Mouse (Mus musculus) T-helper 2 cell (primary cell): ENCODE results near the gene Mecom.

ENCODE experiments used
- in situ Hi-C: fragments of 300-600 bp; cut with MboI, MseI; formaldehyde crosslinking; loops from one replicate; pipeline ENCODE4 v1.15.1; 2025; ENCODE audit warnings: high pct_unique_total_duplicates

Gene Mecom

DNA sequence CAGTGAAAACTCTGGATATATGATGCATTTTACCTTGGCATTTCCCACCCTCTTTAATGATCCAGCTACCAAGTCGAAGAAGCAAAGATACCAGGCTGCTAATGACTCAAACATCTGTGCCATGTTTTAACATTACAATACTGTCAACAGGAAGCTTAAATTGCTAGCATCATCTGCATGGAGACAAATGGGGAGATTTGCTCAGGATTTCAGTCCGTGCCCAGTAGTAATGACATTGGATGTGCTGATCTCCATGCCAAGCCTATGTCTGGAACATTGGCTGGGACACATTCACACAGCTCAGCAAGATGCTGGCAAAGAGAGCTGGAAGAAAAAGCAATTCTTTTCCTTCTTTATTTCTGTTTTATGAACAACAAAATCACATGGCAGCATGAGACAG, 53.4 kb downstream of the Mecom start:
- in situ Hi-C loops: no loop called here

DNA sequence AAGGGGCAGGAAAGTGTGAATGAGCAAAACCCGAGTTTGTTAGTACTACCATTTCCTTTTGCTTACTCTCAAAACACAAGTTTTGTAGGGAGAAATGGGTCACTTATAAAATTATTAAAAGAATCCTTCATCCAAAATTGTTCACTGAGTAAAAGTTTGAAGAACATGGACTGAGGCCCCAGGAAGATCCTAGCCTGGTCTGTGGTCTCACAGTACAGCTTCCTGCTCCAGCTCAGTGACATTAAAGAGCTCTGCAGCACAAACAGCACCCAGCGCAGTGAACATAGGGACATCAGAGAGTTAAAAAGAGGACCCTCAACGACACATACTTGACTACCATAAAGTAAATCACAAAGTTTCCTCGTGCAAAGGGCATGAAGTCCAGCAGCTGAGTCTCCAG, 59.0 kb downstream of the Mecom start:
- in situ Hi-C loops: no loop called here

DNA sequence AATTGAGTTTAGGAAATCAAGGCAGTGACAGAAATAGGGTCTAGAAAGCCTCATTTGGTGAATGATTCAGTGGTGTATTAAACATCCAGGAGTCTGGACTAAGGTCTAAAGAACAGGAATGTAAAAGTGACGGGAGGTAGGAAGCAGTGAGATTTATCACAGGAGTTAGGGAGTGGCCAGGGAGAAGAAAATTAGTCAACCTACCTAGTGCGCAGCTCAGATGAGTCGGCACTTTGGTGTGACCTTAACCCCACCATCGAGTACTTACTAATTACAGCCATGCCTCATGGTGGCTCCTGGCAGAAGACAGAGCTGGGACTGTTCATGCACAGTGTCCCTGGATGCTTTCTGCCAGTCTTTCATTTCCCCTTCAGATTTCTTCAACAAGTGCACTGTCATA, 61.4 kb downstream of the Mecom start:
- in situ Hi-C loops: no loop called here

DNA sequence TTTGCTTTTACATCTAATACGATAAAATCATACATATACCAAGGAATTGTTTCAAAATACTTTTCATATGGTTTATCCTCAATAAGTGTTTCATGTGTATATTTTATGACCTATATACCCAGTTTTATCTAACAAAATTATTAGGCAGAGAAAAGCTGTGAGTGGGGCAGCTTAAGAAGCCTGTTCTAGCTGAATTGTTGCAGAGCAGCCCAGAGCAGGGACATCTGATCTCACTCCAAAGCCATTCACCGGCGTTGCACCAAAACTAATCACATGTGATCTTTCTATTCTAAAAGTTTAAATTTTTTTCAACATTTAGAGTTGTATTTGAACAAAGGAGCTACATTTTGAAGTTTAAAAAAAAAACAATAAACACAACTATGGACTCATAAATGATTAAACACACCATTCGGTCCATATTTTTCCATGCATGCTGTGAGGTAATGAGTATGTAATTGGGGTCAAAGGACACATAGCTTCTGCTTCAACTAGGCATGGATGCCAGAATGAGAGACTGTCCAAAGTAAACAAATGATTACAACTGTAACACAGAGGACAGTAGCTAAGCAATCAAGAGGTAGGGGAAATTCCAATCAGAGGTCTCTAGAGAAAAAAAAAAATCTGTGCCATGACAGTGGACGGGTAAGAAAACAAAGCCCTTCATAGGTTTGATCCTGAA, 64.7 kb downstream of the Mecom start:
- in situ Hi-C loops: no loop called here

DNA sequence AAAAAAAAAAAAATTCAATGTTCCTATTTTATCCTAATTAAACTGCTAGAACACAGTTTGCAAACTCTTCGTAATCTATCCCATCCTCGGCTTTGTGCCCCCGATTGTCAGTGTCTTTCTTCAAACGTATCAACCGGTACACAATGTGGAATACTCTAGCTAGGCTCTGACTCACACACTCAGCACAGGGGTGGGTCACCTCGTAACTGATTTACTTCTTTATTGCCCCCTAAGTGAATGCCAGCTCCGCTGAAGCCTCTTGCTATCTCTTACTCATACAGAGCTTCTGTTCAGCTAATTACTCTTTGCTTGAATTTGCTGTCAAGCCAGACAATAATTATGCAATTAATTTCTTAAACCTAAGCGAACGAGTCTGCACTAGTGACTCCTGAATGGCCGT, 66.1 kb downstream of the Mecom start:
- in situ Hi-C loops: no loop called here

DNA sequence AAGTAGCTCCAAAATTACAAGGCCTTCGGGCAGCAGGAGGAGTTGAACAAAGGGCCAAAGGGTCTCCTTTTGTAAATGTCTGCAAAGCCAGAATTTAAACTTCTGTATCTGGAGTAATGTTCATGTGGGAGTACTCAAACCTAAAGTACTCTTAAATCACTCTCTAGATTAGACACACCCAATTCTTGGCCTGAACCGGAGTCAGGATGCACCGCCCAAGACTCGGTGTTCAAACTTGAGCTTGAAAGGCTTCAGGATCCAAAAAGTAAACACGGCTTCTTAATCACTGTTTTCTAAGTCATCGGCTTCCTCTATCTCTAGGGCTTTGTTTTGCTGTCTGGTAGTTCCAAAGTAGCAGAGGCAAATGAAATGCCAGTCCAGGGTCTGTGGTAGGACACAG, 67.3 kb downstream of the Mecom start:
- in situ Hi-C loops: no loop called here

DNA sequence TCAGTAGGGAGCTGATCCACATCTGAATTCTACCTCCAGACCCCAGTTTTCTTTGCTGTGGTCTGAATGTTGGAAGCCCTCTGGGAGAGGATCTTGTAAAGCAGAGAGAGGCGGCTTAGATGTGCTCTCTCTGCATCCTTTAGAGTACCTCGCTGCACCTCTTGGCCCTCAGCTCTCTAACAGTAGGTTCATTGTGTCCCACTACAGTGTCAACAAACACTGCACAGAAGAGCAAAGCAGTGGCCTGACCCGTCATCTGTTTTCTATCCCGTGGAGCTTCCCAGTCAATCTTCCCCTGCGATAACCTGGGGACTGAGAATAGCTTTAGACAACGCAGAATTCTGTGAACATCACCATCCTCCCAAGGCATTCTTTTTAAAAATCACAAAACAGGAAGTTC, 69.6 kb downstream of the Mecom start:
- in situ Hi-C loops: no loop called here

DNA sequence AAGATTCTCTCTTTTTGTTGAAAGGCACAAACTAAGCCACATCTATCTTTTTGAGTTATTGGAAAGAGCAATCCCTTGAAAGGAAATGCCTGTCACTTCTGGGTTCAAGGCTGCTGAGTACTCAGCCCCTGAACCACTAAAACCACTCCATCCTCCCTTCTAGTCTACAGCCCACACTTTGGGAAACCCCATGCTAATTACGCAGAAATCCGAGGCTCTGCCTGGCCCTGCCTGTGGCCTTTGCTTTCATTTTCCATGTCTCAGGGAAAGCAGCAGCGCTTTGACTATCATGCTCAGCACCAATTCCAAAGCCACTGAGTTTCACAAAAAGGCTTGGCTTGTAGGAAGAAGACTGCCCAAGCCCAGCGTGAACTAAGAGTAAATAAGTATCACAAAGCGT, 70.8 kb downstream of the Mecom start:
- in situ Hi-C loops: no loop called here

DNA sequence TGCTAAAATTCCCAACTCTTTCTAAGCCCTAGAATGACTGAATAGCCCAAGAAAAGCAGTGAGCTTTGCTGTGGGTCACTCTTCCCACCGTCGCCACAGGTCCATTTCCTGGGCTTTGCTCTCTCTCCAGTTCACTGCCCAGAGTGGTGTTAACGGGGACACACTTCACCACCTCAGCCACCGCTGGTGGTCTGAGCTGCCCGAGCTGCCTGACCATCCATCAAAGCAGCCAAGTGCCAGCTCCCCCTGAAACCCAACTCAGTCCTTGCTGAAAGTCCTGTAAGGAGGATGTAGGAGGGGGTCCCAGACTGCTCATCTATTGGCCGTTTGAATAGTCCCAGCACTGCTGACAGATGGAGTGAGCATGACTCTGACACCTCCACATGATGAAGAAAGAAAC, 72.2 kb downstream of the Mecom start:
- in situ Hi-C loops: no loop called here

DNA sequence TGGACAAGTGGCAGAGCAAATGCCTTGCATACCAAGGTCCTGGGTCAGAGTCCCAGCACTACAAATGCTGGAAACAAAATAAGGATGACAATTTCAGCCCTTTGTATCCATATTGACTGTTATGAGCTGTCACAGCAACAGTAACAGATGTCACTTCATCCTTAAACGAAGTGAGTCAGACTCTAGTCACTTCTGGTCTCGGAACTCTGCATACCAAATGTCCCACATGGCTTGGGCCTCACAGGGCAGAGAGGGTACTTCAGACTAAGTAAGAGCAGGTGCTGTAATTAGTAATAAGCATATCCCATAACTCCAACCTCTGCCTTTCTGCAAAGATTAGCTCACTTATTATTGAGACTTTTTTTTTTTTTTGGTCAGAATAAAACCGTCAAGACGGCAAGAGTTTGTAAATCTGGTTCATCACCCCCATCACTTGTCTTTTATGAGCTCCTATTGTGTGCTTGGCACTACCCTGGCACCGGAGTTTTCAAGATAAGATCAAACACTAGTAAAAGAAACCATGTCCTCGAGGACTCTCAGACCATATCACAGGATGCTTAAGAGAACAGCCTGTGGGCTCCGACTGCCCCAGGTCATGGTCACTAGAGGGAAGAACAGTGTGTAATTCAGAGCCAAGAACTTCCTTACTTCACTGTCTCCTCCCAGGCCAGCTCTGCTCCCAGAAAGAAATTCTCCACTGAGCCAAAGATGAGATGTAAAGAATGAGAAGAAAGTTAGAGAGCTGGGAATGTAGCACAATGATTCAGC, 79.6 kb downstream of the Mecom start:
- in situ Hi-C loops: no loop called here

DNA sequence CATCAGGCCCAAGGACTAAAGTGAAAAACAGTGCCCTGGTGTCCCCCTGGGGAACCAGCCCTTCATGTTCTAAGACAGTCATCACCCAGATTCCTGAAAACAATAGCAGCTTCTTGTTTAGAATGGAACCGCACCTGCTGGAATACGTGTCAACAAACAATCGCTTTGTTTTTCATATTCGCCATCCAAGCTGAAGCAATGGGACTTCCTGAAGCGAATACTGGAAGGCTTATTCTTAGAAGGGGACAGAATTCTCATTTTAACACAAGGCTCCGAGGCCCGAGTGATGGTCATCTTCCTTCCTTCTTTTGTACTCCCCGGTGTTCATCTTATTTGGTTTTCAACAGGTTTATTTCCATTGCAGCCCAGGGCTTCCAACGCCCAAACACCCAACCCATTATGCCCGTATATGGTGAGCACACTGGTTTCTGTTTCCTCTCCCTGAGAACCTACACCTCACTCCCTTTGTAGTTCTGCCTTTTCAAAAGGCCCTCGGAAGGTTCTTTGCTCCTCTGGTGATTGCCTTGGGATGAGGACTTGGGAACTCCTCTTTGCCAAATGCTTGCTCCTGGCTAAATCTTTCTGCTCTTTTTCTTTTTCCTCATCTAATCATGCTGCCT, 81.7 kb downstream of the Mecom start:
- in situ Hi-C loops: no loop called here

DNA sequence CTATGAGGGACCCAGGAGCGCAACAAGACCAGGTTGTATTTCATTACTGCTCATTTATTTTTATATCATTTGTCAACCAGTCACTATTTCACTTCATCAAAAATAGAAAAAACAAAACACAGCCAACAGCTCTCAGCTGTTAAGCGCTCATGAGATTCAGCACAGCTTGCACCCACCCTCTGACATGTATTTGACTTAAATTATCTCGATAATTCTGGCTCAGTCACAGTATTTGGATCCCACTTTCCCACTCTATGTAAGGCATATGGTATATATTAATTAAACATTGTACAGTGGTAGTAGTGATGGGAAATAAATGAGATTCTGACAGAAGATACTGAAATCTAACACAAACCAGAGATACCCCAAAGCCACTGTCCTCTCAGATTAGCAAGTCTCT, 83.3 kb downstream of the Mecom start:
- in situ Hi-C loops: no loop called here

DNA sequence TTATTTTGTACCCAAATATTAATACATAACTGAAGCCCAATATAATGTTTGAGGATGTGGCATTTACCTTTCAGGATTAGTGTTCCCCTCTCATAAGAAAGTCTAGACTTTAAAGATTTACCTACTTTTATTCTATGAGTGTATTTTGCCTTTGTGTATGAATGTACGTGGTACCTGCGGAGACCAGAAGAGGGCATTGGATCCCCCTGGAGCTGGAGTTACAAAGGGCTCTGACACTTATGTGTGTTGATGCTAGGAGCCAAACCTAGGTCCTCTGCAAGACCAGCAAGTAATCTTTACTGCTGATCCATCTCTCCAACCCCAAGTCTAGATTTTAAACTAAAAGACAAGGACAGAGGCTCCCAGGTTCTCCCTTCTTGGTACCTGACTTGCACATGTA, 86.0 kb downstream of the Mecom start:
- in situ Hi-C loops: no loop called here

DNA sequence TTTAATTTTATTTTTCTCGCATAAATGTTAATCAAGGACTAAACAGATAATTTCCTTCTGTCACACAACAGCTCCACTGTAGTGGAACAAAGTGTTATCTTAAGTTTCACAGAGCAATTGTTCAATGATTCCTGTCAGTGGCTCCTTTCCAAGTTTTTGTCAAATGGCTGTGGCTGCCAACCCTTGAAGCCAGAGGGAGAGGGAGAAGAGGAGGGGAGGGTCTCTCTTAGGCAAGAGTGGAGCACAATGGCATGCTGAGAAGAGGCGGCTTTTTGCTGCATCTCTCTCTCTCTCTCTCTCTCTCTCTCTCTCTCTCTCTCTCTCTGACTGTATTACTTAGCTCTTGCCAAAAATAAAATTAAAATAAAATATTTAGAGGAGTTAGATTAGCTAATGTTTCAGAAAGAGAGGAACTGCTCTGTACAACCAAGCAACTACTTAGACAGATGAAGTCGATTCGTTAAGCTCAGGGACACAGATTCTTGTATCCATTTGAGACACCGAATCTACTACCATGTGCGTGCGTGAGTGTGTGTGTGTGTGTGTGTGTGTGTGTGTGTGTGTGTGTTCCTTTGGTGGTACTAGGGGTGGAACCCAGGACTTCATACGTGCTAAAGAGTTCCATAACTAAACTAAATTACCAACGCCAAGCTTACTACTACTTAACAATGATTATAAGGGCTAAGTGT, 86.8 kb downstream of the Mecom start:
- in situ Hi-C loops: no loop called here

DNA sequence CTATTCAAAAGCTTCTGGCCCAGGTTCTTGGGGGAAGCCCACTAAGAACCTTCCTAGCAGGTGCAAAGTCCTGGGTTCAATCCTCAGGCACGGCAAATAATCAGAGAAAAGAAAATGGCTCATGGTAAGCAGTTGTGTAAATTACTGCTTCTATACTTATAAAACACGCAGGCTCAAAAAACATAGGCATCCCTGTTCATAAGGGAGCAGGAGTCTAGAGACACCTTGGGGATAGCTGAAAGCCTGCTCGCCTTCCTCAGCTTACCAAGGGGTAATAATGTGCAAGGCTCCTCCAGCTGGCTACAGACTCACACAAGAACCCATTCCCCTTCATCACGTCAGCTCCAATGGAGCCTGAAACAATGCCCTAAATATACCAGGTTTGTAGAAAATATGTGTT, 88.2 kb downstream of the Mecom start:
- in situ Hi-C loops: no loop called here

DNA sequence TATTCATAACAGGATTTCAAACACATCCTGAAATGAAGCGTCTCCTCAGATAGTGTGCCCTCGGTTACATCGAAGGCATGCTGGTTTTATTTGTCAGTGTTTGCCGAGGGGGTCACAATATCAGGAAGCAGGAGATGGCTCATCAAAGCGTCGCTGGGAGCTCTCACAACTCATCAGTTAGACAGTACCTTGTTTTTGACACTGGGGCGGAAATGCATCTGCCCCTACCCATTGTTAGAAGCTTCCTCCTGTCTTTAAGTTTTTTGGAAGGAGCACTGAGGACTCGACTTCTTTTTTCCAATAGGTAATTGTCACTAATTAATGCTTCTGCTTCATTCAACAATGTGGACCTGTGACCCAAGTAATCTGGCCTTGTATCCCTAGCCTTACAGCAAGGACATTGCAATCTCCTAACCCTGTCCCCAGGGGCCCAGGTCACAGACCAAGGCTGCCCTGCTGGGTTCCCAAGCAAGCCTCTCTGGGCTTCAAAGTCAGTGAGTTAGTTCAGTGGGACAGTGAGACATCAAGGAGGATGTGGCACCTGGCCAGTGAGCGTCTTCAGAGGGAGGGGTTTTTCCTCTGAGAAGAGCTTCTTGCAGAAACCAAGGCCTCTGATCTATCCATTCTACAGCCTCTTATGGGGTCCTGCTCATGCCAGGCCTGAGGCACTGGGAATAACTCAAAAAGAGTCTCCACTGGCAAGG, 89.7 kb downstream of the Mecom start:
- in situ Hi-C loops: no loop called here

DNA sequence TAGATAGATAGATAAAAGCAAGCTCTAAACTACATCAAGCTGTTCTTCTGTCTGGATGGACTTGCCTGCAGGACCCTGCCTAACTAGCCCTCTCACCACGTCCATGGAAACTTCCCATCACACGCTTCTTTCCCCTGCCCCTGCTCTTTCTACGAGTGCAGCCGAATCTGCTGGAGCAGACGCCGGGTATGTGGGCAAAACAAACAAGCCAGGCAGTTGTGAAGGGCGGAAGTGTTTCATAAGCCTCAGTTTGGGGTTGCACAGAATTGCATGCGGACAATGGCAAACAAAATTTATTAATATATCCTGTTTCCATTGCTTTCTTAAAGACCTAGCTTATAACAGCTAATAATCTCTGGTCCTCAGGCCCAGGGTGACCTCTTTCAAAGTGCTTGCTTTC, 91.9 kb downstream of the Mecom start:
- in situ Hi-C loops: no loop called here

DNA sequence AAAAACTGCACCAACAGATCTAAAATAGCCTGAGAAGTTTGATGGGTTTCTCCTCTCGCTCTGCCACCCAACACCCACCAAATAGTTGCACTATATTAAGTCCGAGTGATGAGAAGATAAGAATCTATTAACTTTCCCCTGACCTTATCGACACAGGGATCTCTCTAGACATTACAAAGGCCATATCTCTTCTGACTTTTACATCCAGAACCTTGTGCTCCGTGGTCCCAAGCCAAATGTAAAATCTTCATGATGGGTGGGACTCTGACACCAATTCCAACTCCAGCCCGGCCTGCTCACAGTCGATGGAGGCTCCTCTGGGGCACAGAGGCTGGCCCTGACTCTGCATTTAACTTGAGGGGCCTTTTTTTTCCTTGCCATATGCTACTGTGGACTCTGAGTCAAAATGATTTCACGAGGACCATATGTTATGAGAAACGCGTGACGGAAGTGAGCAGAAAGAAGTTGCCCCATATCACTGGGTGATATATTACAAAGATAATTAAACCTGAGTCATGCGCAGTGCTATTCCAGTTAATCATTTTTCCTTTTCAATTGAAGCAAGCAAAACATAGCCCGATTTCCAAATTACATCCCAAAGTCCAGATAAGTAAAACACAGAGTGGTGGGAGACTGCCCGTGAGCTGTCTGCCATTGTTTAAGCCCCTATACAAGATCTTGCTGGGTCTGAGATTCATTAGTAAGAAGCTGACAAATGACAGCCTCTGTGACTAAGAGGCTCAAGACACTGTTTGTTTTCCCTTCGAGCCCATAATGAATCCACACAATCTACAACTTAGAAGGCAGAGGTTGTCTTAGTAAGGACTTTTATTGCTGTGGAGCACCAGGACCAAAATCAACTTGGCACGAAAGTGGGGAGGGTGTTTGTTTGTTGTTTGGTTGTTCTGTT, 94.0 kb downstream of the Mecom start:
- in situ Hi-C loops: no loop called here

DNA sequence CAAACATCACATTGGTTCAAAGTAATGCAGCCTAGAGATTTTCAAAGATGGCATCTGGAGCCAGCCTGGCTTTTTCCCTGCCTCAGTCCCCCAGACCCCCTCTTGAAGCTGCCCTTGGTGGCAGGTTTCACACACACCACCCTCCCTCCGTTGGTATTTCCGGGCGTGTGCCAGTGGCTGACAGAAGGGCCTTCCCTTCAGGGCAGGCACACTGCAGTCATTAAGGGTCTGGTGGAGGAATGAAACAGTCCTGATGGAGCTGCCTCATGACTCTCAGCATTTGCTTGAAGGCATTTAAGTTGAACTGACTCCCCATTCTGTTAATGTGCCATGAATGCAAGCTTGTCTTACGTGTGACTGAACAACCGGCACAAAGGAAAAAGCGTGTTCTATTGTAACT, 94.8 kb downstream of the Mecom start:
- in situ Hi-C loops: no loop called here

DNA sequence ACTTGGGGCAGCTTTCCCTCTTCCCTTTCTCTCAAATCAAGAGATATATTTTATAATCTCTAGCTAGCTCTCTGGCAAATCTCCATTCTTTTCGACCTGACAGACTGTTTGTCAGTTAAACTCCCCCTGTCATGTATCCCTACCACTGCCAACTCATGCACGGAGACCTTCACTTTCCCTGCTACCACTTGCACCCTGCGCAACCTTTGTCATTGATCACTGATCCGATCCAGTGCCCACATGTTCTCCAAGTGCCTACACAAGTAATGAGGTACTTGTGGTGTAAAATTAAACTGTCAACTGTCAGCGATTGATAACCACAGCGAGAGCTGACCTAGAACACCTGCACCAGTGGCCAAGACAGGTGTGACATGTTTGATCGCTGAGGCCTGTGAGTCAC, 95.3 kb downstream of the Mecom start:
- in situ Hi-C loops: no loop called here
